Mouse (Mus musculus): ENCODE measurements around the gene Wdr81. TPM values are rescaled to one million over a fixed set of nuclear protein-coding genes. Genes with fewer than 3 reads are reported as not detected.

The Wdr81 gene
- polyA plus RNA-seq, 1 experiment from 2014 or later = 6.1 TPM

- Histone ChIP-seq H3K9ac (ENCODE audit: low read depth, low read length) (no peak overlapping the region), H3K4me3 (ENCODE audit: low read length) (no peak overlapping the region), H3K4me2 (ENCODE audit: low read length) (no peak overlapping the region), H3K9me3 (ENCODE audit: control insufficient read depth, low read length) (no peaks in the 10 kb centered on the region), H3K36me3 (ENCODE audit: control insufficient read depth, insufficient read depth, low read length) (no peaks in the 10 kb centered on the region), H3K4me1 (ENCODE audit: control insufficient read depth, insufficient read depth, low read depth, low read length) (no peaks in the 10 kb centered on the region), H3K27ac (ENCODE audit: low read depth, low read length) (no peak overlapping the region), H3K27me3 (replicated peaks; ENCODE audit: control insufficient read depth, insufficient read depth, low read length) (no peaks in the 10 kb centered on the region)
- 85% methylated on average over 11 of the region's 11 CpGs for WGBS
- no peak for ATAC-seq
Measured at GRCm38 (mm10) chr11:75399411-75399841, 55.1 kb downstream of the Wdr81 start.

GRCm38 (mm10) chr11:75397452-75397851, 57.1 kb downstream of the Wdr81 start:
- WGBS = 71% methylated on average over 7 of the region's 7 CpGs
- no peaks in the 10 kb centered on the region for H3K9me3 ChIP-seq (ENCODE audit: control insufficient read depth, low read length)
- H3K9ac ChIP-seq (ENCODE audit: low read depth, low read length) = no peak overlapping the region
- H3K4me3 ChIP-seq (ENCODE audit: low read length) = no peak overlapping the region
- H3K4me2 ChIP-seq (ENCODE audit: low read length) = no peak overlapping the region
- no peak overlapping the region for H3K27ac ChIP-seq (ENCODE audit: low read depth, low read length)
- no peaks in the 10 kb centered on the region for H3K36me3 ChIP-seq (ENCODE audit: control insufficient read depth, insufficient read depth, low read length)
- no peaks in the 10 kb centered on the region for H3K4me1 ChIP-seq (ENCODE audit: control insufficient read depth, insufficient read depth, low read depth, low read length)
- no peaks in the 10 kb centered on the region for H3K27me3 ChIP-seq (replicated peaks; ENCODE audit: control insufficient read depth, insufficient read depth, low read length)
- no peak for ATAC-seq

- H3K9me3 ChIP-seq (ENCODE audit: control insufficient read depth, low read length) = no peaks in the 10 kb centered on the region
- H3K9ac ChIP-seq (ENCODE audit: low read depth, low read length) = no peak overlapping the region
- H3K27ac ChIP-seq (ENCODE audit: low read depth, low read length) = no peak overlapping the region
- no peaks in the 10 kb centered on the region for H3K36me3 ChIP-seq (ENCODE audit: control insufficient read depth, insufficient read depth, low read length)
- H3K4me1 ChIP-seq (ENCODE audit: control insufficient read depth, insufficient read depth, low read depth, low read length) = no peaks in the 10 kb centered on the region
- H3K27me3 ChIP-seq (replicated peaks; ENCODE audit: control insufficient read depth, insufficient read depth, low read length) = no peaks in the 10 kb centered on the region
- no peak for ATAC-seq
- no peak overlapping the region for H3K4me2 ChIP-seq (ENCODE audit: low read length)
- H3K4me3 ChIP-seq (ENCODE audit: low read length) = no peak overlapping the region
- WGBS = 83% methylated on average over 1 of the region's 1 CpGs
Measured at GRCm38 (mm10) chr11:75395611-75396010, 58.9 kb downstream of the Wdr81 start.

MicroRNA genes within 50 kb of the gene (microRNA counts, 519-probe panel; counts per million panel counts)
- 3,624 counts per million, percentile 93 among the panel's probes with 10 or more counts for microRNA mmu-miR-22

Small RNAs within 50 kb of the gene (microRNA-seq; reads per million reads assigned to microRNA genes)
- gene Mir22 = 6,278 reads per million, percentile 93 among the genes with 10 or more reads in this experiment

Other genes with a start within 250 kb of the Wdr81 start
- gene Rpa1, start 106.4 kb downstream of the Wdr81 start, polyA plus RNA-seq (2015; fragmentation: Nextera tagmentation; extraction: Ambion mirVana) = 50.8 and 69.0 TPM in 2 replicates
- 17.5 and 18.8 TPM in 2 replicates for gene Smyd4, start 106.3 kb downstream of the Wdr81 start, polyA plus RNA-seq (2015; fragmentation: Nextera tagmentation; extraction: Ambion mirVana)
- gene Serpinf1, start 32.0 kb downstream of the Wdr81 start, polyA plus RNA-seq (2015; fragmentation: Nextera tagmentation; extraction: Ambion mirVana) = 45.4 and 53.2 TPM in 2 replicates
- 0.06 TPM in 1 of 2 replicates, not detected in the other for gene Serpinf2, start 15.1 kb downstream of the Wdr81 start, polyA plus RNA-seq (2015; fragmentation: Nextera tagmentation; extraction: Ambion mirVana)
- 2.0 and 2.9 TPM in 2 replicates for gene Tlcd2, start 7.0 kb upstream of the Wdr81 start, polyA plus RNA-seq (2015; fragmentation: Nextera tagmentation; extraction: Ambion mirVana)
- 38.8 and 41.9 TPM in 2 replicates for gene Prpf8, start 32.1 kb upstream of the Wdr81 start, polyA plus RNA-seq (2015; fragmentation: Nextera tagmentation; extraction: Ambion mirVana)
- 2.9 and 4.2 TPM in 2 replicates for gene Rilp, start 55.4 kb upstream of the Wdr81 start, polyA plus RNA-seq (2015; fragmentation: Nextera tagmentation; extraction: Ambion mirVana)
- 4.2 and 4.6 TPM in 2 replicates for gene Scarf1, start 58.8 kb upstream of the Wdr81 start, polyA plus RNA-seq (2015; fragmentation: Nextera tagmentation; extraction: Ambion mirVana)
- 16.0 and 16.9 TPM in 2 replicates for gene Slc43a2, start 77.0 kb upstream of the Wdr81 start, polyA plus RNA-seq (2015; fragmentation: Nextera tagmentation; extraction: Ambion mirVana)
- gene Pitpna, start 133.4 kb upstream of the Wdr81 start, polyA plus RNA-seq (2015; fragmentation: Nextera tagmentation; extraction: Ambion mirVana) = 109 and 110 TPM in 2 replicates
- gene Inpp5k, start 176.3 kb upstream of the Wdr81 start, polyA plus RNA-seq (2015; fragmentation: Nextera tagmentation; extraction: Ambion mirVana) = 39.8 TPM in 2 replicates
- 13.6 and 16.7 TPM in 2 replicates for gene Myo1c, start 195.8 kb upstream of the Wdr81 start, polyA plus RNA-seq (2015; fragmentation: Nextera tagmentation; extraction: Ambion mirVana)
- 106 and 109 TPM in 2 replicates for gene Crk, start 224.5 kb upstream of the Wdr81 start, polyA plus RNA-seq (2015; fragmentation: Nextera tagmentation; extraction: Ambion mirVana)

All from hindbrain, embryonic 16.5 days (tissue).